Mouse (Mus musculus) forebrain, embryonic 11.5 days (tissue): Measurements from ENCODE around the gene Pfdn4. TPM values are rescaled to one million over a fixed set of nuclear protein-coding genes. Genes with fewer than 3 reads are reported as not detected.
A peak's percentile ranks its signal among the peaks of the same experiment; 100 is the strongest.
"Not testable (repeated sequence)": the region's sequence is repeated elsewhere in the genome, so short reads cannot be mapped to it uniquely, and the experiment has no call there.

Experiments
- ATAC-seq: fragments of 200-750 bp; cut with Nextera tagmentation; replicated peaks from 2 replicates; pipeline ENCODE4 v1.8.0; 2017; ENCODE audit warnings: moderate TSS enrichment; ENCODE audit not compliant: low FRiP score
- DNase-seq: peaks from one replicate; pipeline ENCODE4 v3.0.0-alpha.2; 2017; ENCODE audit warnings: low spot score
- H3K27ac ChIP-seq: fragments of 300-500 bp; sonication (generic); 2 replicates; pipeline ENCODE4 v1.5.1; 2014; ENCODE audit warnings: low read depth, low read length
- H3K27me3 ChIP-seq: fragments of 300-500 bp; sonication (generic); 2 replicates; pipeline ENCODE4 v1.6.1; 2014; ENCODE audit warnings: mild to moderate bottlenecking, low read length, mixed read lengths; ENCODE audit not compliant: control insufficient read depth, insufficient read depth
- H3K36me3 ChIP-seq: fragments of 300-500 bp; sonication (generic); 2 replicates; pipeline ENCODE4 v1.6.1; 2014; ENCODE audit warnings: mild to moderate bottlenecking, low read length, moderate library complexity, mixed read lengths; ENCODE audit not compliant: control insufficient read depth, insufficient read depth
- H3K4me1 ChIP-seq: fragments of 300-500 bp; sonication (generic); replicated peaks from 2 replicates; pipeline ENCODE4 v1.6.1; 2014; ENCODE audit warnings: low read length, mixed read lengths; ENCODE audit not compliant: control insufficient read depth, insufficient read depth
- H3K4me2 ChIP-seq: fragments of 300-500 bp; sonication (generic); 2 replicates; pipeline ENCODE4 v1.6.1; 2014; ENCODE audit warnings: low read depth, mild to moderate bottlenecking, low read length, moderate library complexity, mixed read lengths; ENCODE audit not compliant: severe bottlenecking
- H3K4me3 ChIP-seq: fragments of 300-500 bp; sonication (generic); 2 replicates; pipeline ENCODE4 v1.5.1; 2014; ENCODE audit warnings: low read depth, low read length
- H3K9ac ChIP-seq: fragments of 300-500 bp; sonication (generic); 2 replicates; pipeline ENCODE4 v1.6.1; 2014; ENCODE audit warnings: low read length
- H3K9me3 ChIP-seq: fragments of 300-500 bp; sonication (generic); 2 replicates; pipeline ENCODE4 v1.6.1; 2016; ENCODE audit warnings: low read length, mixed read lengths; ENCODE audit not compliant: control insufficient read depth
- WGBS: fragments of 180-500 bp; shearing (Covaris S2); extraction: QIAGEN DNeasy Blood & Tissue Kit; methylation state at CpG from one replicate; pipeline ENCODE4 v1.1.7; 2014; 5-methylcytosine and 5-hydroxymethylcytosine counted together
- polyA plus RNA-seq: library from polyadenylated mRNA; unstranded; fragments of >200 nt; fragmentation: Nextera tagmentation; extraction: Ambion mirVana; gene quantifications from 2 replicates; pipeline ENCODE4 v1.2.1, GENCODE M21; 2014

Pfdn4 gene
- polyA plus RNA-seq = 105 and 130 TPM in 2 replicates

- H3K9ac ChIP-seq = no peak within 1 kb of the TSS; the same call in 1 of the 2 replicates
- ATAC-seq (0 out of 2 replicates have a peak, but pooled peaks have one; percentile 26), DNase-seq (peak; percentile 66)
- WGBS = under 1% methylated on average over 46 of the region's 46 CpGs
- H3K27ac ChIP-seq = no peak within 1 kb of the TSS
- H3K27me3 ChIP-seq = peaks cover 41% of the 10 kb centered on the region
- H3K4me3 ChIP-seq = peak within 1 kb of the TSS; percentile 30
- no peaks in the 10 kb centered on the region for H3K36me3 ChIP-seq
- H3K4me2 ChIP-seq = peak within 1 kb of the TSS; percentile 54
- peaks cover 14% of the 10 kb centered on the region for H3K4me1 ChIP-seq
- no peaks in the 10 kb centered on the region for H3K9me3 ChIP-seq
Observed at GRCm38 (mm10) chr2:170496154-170496930, at the start of gene Pfdn4. TSS of gene Pfdn4 (plus strand) at chr2:170496428.

- no peak overlapping the region for H3K27ac ChIP-seq
- DNase-seq = no peak
- H3K36me3 ChIP-seq = no peaks in the 10 kb centered on the region
- H3K4me2 ChIP-seq = no peak overlapping the region
- ATAC-seq = no peak
- H3K4me3 ChIP-seq = no peak overlapping the region
- no peaks in the 10 kb centered on the region for H3K4me1 ChIP-seq
- 71% methylated on average over 5 of the region's 5 CpGs for WGBS
- no peaks in the 10 kb centered on the region for H3K27me3 ChIP-seq
- no peaks in the 10 kb centered on the region for H3K9me3 ChIP-seq
- no peak overlapping the region for H3K9ac ChIP-seq
Observed at GRCm38 (mm10) chr2:170446843-170447383, 49.3 kb upstream of the Pfdn4 start.

GRCm38 (mm10) chr2:170447651-170448050, 48.6 kb upstream of the Pfdn4 start:
- 83% methylated on average over 10 of the region's 10 CpGs for WGBS
- Histone ChIP-seq H3K27me3 (no peaks in the 10 kb centered on the region), H3K4me3 (no peak overlapping the region), H3K36me3 (no peaks in the 10 kb centered on the region), H3K4me1 (no peaks in the 10 kb centered on the region), H3K9ac (0 out of 2 replicates have a peak overlapping the region, but pooled peaks have one; percentile 6), H3K27ac (no peak overlapping the region), H3K9me3 (no peaks in the 10 kb centered on the region), H3K4me2 (no peak overlapping the region)
- DNase-seq (no peak), ATAC-seq (no peak)

GRCm38 (mm10) chr2:170450933-170451332, 45.3 kb upstream of the Pfdn4 start:
- no peaks in the 10 kb centered on the region for H3K4me1 ChIP-seq
- DNase-seq (peak; percentile 92), ATAC-seq (0 out of 2 replicates have a peak, but pooled peaks have one; percentile 27)
- H3K9me3 ChIP-seq = no peaks in the 10 kb centered on the region
- no peak overlapping the region for H3K9ac ChIP-seq
- H3K36me3 ChIP-seq = no peaks in the 10 kb centered on the region
- H3K27ac ChIP-seq = no peak overlapping the region
- 10% methylated on average over 9 of the region's 9 CpGs for WGBS
- no peak overlapping the region for H3K4me2 ChIP-seq
- no peaks in the 10 kb centered on the region for H3K27me3 ChIP-seq
- no peak overlapping the region for H3K4me3 ChIP-seq

- not testable (repeated sequence) for H3K27me3 ChIP-seq, H3K4me2 ChIP-seq, H3K27ac ChIP-seq, H3K4me1 ChIP-seq, ATAC-seq, DNase-seq, H3K4me3 ChIP-seq, H3K36me3 ChIP-seq, H3K9ac ChIP-seq, H3K9me3 ChIP-seq
- 67% methylated on average over 3 of the region's 4 CpGs for WGBS
Observed at GRCm38 (mm10) chr2:170453809-170454208, 42.4 kb upstream of the Pfdn4 start.

GRCm38 (mm10) chr2:170459183-170459582, 37.0 kb upstream of the Pfdn4 start:
- no peaks in the 10 kb centered on the region; the same call in 1 of the 2 replicates for H3K27me3 ChIP-seq
- 69% methylated on average over 10 of the region's 10 CpGs for WGBS
- no peak overlapping the region for H3K4me3 ChIP-seq
- DNase-seq (no peak), ATAC-seq (no peak)
- no peak overlapping the region for H3K27ac ChIP-seq
- no peaks in the 10 kb centered on the region; the same call in 1 of the 2 replicates for H3K4me1 ChIP-seq
- no peaks in the 10 kb centered on the region for H3K36me3 ChIP-seq
- H3K9me3 ChIP-seq = no peaks in the 10 kb centered on the region
- H3K4me2 ChIP-seq = no peak overlapping the region
- H3K9ac ChIP-seq = no peak overlapping the region

GRCm38 (mm10) chr2:170459805-170460204, 36.4 kb upstream of the Pfdn4 start:
- Histone ChIP-seq H3K27ac (no peak overlapping the region), H3K27me3 (no peaks in the 10 kb centered on the region; the same call in 1 of the 2 replicates), H3K4me2 (no peak overlapping the region), H3K36me3 (no peaks in the 10 kb centered on the region), H3K9ac (no peak overlapping the region), H3K4me3 (no peak overlapping the region), H3K4me1 (no peaks in the 10 kb centered on the region; the same call in 1 of the 2 replicates), H3K9me3 (no peaks in the 10 kb centered on the region)
- ATAC-seq (no peak), DNase-seq (no peak)
- WGBS = 42% methylated on average over 9 of the region's 9 CpGs

GRCm38 (mm10) chr2:170461652-170462051, 34.6 kb upstream of the Pfdn4 start:
- no peaks in the 10 kb centered on the region for H3K36me3 ChIP-seq
- WGBS = 50% methylated on average over 7 of the region's 7 CpGs
- no peak overlapping the region for H3K27ac ChIP-seq
- no peaks in the 10 kb centered on the region; the same call in 1 of the 2 replicates for H3K4me1 ChIP-seq
- no peak overlapping the region for H3K9ac ChIP-seq
- no peaks in the 10 kb centered on the region; the same call in 1 of the 2 replicates for H3K27me3 ChIP-seq
- DNase-seq (no peak), ATAC-seq (no peak)
- H3K4me3 ChIP-seq = no peak overlapping the region
- no peaks in the 10 kb centered on the region for H3K9me3 ChIP-seq
- H3K4me2 ChIP-seq = no peak overlapping the region
